Mouse (Mus musculus) A20 (cell line): ENCODE measurements around the gene Hoxc11.

ENCODE experiments used
- DNase-seq: peaks from one replicate; pipeline ENCODE4 v3.0.0-alpha.2; 2011; ENCODE audit warnings: low read depth, low spot score

Hoxc11 gene

DNA sequence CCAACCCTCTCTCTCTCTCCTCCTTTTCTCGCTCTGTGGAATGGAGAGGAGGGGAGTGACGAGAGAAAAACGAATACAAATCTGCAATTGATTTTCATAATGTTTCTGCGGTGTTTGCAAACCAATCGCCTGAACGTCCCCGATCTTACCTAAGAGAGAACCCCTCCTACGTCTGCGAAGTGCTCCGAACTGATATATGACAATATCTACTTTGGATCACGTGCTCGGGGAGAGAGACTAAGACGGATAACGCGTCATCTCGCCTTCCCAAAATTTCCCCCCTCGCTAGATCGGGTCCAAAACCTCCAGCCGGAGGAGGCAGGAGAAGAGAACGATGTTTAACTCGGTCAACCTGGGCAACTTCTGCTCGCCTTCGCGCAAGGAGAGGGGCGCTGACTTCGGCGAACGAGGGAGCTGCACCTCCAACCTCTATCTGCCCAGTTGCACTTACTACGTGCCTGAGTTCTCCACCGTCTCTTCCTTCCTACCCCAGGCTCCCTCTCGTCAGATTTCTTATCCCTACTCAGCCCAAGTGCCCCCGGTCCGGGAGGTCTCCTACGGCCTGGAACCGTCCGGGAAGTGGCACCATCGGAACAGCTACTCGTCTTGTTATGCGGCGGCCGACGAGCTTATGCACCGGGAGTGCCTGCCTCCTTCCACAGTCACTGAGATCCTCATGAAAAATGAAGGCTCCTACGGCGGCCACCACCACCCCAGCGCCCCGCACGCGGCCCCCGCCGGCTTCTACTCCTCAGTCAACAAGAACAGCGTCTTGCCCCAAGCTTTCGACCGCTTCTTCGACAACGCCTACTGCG lies at the start of gene Hoxc11:
Gene Hoxc11 (plus strand): TSS at position 236 of the 815 bp plus-strand sequence.
- no peak for DNase-seq

GRCm38 (mm10) chr15:102904946-102905345 lies 49.3 kb upstream of the Hoxc11 start:
- no peak for DNase-seq

DNA sequence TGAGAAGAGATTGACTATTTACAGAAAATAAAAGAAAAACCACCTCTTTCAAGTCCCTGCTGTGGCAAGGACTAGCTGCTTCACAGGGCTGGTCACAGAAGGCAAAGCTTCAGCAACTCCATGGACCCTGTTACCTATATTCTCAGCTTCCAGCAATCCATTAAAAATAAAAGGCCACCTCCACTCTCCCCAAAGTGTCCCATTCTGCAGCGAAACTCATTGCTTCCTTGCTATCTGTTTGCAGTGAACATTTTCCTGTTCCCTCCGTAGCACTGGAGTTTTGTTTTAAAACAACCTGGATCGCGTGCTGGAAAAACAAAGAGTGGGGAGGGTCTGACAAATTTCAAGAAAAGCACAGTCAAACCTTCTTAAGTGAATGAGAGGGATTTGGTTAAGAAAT lies 44.7 kb upstream of the Hoxc11 start:
- DNase-seq: no peak

DNA sequence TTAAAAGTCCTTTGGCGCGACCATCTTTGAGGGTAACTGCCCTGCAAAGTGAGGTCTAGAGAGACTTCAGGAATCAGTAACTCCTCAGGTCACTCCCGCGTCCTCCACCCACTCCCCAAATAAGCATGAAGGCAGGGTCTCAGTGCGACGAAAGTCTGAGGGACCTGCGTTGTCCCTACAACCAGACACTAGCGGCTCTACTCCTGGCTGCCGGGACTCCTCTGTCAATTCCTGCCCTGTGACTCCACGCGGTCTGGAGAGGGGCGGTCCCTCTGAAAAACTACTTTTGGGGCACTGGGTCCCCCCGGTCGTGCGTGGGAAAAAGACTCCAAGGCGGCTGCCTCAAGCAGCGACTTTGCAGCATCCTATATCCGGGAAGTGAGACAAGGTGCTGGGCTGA lies 44.2 kb upstream of the Hoxc11 start:
- no peak for DNase-seq

GRCm38 (mm10) chr15:102910496-102911095 lies 43.6 kb upstream of the Hoxc11 start:
- DNase-seq: no peak

DNA sequence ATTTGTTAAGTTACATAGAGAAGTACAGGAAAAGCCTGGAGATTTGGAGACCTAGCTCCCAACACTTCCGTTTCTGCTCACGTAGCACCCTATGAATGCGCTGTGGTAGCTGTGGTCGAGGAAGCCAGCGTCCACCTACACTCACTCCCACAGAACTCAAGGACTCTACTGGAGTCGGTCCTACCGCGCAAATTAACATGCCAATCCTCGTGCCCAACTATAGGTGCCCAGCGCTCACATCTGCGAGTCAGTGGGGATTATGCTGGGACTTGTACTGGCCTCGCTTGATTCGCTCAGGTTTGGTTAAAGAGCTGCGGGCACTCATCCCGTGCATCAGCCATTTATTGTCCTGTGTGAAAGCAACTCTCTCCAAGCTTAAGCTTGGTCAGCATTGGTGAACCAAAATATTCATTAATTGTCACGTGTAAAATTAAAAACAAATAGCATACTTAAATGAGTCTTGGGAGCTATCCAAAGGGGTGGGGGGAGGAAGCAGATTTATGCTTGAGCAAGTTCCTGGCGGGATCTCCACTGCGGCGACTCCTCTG lies 41.1 kb upstream of the Hoxc11 start:
- DNase-seq: no peak

DNA sequence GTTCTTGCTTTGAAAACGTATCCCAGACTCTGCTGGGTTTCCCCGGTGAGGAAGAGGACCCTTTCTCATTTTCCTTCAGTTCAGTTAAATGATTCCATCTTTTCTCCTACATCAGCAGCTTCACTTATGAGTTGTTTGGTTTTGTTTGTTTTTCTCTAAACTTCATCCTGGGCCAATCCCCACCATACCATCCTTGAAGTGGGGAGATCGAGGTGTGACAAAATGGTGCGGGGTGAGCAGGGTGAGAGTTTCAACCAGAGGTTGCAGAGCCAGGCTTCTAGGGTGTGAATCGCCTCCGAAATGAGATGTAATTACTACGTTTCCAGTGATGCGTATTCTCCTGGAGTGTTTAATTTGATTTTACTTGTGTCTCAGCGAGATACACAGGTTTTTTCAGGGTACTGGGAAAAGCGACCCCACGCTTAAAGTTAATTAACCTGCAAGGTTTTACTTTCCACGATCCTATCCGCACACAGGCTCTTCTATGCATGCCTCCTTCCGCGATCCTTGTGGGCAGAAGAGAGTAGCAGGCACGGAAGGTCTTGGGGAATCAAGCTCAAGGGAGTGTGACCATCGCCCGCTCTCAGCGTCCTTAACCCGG lies 36.2 kb upstream of the Hoxc11 start:
- no peak for DNase-seq

DNA sequence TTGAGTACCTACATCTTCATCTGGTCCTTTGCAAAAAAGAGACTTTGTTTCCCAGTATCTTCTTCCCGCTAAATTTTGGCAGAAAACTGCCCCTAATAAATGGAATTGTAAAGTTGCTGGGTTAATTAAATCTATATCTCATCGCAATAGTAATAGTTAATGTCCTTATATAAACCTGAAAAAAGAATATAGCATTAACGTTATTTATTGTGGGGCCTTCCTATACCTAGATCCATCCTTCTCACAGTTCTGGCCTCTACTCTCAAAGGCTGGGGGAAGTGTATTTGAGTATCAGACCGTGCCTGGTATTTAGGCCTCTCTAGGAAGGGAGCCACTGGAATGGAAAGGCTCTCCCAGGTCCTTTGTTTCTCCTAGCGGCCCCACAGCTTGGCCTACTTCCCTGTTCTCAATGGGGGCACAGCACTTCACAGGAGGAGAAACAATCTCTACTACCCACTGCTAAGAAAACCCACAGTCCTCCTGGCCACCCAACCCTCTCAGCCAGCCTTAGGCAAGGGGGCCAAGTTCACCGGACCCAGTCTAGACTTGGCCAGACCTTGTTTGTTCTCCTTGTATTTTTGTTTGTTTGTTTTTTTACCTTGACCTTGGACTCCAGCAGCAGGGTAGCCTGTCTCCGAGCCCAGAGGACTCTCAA lies 35.5 kb upstream of the Hoxc11 start:
- DNase-seq: no peak

GRCm38 (mm10) chr15:102919336-102920180 lies 34.7 kb upstream of the Hoxc11 start:
- DNase-seq: no peak

DNA sequence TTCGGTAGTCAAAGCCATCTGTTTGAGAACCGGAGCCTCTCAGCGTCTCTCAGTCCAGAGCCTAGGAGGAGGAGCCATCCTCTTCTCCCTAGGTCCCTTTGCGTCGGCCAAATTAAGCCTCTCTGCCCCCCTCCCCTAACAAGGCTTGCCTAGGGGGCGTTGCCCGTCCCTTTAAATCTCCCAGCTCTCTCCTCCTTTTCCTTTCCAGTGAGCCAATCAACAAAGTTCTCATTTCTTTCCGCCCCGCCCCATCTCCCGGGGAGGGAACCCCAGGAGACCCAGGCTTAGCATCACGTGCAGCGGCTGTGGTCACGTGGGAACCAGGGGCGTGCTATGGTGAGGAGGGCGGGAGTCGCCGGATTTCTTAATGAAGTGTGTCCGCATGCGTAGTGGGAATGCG lies 33.6 kb upstream of the Hoxc11 start:
- DNase-seq: no peak

GRCm38 (mm10) chr15:102921053-102922011 lies 32.9 kb upstream of the Hoxc11 start, which contains the start of gene Hoxc13:
Gene Hoxc13, plus strand, starts transcription at chr15:102921103.
- no peak for DNase-seq

DNA sequence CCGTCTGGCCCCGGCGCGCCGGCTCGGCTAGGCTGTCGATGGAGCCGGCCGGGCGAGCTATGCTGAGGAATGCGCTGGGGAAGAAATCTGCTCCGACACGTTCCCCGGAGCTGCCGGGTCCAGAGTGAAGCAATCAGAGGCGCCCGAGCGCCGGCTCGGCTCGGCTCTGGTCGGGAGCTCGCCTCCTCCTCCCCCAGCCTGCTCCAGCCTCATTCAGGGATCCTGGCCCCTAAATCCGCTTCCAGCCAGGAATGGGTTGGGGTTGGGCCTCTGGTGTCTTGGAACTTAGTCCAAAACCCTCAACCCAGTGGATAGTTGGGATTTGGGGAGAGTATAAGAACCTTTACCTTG lies 32.2 kb upstream of the Hoxc11 start:
- no peak for DNase-seq

GRCm38 (mm10) chr15:102922636-102923500 lies 31.4 kb upstream of the Hoxc11 start:
- DNase-seq: no peak

DNA sequence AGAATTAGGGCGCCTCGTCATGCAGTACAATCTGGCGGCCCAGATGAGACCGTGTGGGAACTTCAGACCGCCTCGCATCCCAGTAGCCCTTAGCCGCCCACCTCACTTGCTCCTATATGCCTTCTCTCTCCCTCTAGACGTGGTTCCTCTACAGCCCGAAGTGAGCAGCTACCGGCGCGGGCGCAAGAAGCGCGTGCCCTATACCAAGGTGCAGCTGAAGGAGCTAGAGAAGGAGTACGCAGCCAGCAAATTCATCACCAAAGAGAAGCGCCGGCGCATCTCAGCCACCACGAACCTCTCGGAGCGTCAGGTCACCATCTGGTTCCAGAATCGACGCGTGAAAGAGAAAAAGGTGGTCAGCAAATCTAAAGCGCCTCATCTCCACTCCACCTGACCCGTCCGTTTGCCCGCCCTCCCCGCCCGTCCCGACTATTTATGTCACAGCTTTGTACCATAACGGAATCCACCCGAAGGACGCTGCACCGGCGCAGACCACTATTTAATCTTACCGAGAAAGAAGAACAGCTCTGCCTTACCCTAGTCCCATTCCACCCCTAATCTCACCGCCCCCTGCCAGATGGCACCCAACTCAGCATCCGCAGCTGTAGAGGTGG lies 27.1 kb upstream of the Hoxc11 start:
- no peak for DNase-seq

DNA sequence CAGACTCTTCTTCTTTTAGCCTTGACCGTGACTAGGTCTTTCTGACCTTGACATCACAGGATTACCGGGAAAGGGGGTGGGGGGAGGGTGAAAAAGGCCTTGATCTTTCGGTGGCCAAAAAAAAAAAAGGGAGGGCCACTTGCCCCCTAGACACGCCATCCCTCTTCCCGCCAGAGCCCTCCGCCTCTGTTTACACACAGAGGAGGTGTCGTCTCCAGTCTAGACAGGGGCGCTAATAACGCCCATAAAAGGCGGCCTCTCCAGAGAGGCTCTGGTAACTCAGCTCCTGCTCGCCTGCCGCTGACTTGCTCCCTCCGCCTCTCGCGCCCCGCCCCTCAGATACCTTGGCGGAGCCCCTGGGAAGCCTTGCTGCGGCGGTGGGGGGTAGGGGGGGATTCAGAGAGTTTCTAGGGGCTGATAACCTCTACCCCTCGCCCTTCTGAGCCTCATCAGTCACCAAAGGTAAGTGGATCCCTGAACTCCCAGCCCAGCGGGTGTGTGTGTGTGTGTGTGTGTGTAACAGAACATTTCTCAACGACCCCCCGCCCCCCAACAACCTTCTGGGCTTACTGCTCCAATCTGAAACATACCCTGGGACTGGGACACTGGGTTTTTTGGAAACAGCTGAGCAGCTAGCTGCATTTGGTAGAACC lies 22.4 kb upstream of the Hoxc11 start:
- no peak for DNase-seq

DNA sequence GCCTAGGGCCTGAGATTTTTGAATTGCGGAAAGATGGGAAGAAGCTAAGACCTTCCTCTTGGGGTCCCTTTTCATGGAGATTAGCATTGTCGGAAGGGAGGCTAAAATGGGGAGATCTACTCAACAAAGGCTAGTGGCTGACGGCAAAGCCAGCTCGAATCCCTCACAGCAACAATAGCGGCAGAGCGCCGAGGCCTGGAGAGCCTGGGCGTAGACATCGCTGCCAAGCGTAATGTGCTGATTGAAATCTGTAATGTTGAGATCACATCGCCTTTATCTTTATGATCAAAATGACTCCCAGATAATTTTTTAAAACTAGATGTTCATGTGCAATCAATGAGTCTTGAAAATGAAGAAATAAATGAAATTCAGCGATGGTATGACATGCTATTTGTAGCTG lies 19.8 kb upstream of the Hoxc11 start:
- no peak for DNase-seq

GRCm38 (mm10) chr15:102934897-102935296 lies 19.3 kb upstream of the Hoxc11 start:
- DNase-seq: no peak
